Mouse (Mus musculus) heart, adult 2 months (tissue): Measurements from ENCODE around the gene Plekhm3.

Experiments
- CTCF ChIP-seq: fragments of 200-600 bp; IDR thresholded peaks from 2 replicates; pipeline ENCODE4 v1.8.1; 2022; ENCODE audit warnings: antibody characterized with exemption, mild to moderate bottlenecking, moderate library complexity
- EP300 ChIP-seq: fragments of 200-500 bp; IDR thresholded peaks from 2 replicates; pipeline ENCODE4 v1.6.1; 2011; ENCODE audit warnings: low read depth, low read length, control low read depth; ENCODE audit not compliant: insufficient read depth

DNA sequence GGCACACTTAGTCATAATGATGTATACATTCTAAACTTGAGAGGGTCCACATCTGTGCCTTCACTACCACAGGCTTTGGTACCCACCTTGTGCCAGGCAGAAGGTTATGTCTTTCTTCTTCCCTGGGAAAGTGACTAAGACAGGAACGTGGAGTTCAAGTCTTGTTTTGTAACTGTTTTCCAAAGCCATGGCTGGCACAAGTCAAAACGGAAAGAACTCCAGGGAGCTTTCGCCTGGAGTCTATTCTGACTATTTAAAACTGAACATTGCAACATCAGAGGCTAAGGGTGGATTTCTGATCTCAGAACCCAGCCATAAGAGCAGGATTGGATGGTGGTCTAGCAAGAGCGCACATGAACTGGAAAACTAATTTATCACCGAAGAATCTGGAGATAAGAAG lies 120.0 kb downstream of the Plekhm3 start:
- TF ChIP-seq EP300, result no peak
- no peak for TF ChIP-seq CTCF
